Mouse (Mus musculus) adrenal gland, postnatal 25 days (tissue): ENCODE measurements at regions not wholly inside any gene's neighbourhood (a gene's known extent, or its start where the extent isn't known, plus 50 kb on each side); places are given as distances from the start of the nearest gene placed in this dataset.

Experiments
- DNase-seq: peaks from one replicate; pipeline ENCODE4 v3.0.0; 2021; ENCODE audit warnings: mixed read lengths

- DNase-seq, result no peak
These were observed 329.7 kb upstream of the G2e3 start for GRCm38 (mm10) chr12:51018185-51018584.

- no peak for DNase-seq
These were observed 331.8 kb upstream of the G2e3 start for GRCm38 (mm10) chr12:51016081-51016480.

GRCm38 (mm10) chr12:51009644-51010043 is 338.2 kb upstream of the G2e3 start:
- DNase-seq, result no peak

- no peak for DNase-seq
These were observed 345.9 kb upstream of the G2e3 start for GRCm38 (mm10) chr12:51001722-51002592.

DNA sequence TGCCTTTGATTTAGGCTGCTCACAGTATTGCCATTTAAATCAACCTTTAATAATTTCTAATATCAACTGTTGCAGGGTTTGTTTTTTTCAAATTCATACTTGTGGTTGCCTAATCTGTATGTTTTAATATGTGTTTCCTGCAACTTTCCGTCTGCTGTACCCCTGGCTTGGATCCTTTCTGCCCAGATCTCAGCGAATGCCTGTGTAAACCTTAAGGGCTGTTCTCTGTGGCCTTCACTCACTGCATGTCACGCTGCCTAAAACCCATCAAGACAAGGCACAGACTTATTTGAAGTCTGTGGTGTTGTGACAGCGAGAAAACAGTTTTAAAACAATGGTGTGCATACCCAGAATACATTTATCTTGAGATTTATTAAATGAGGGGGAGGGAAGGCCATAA is 346.8 kb upstream of the G2e3 start:
- no peak for DNase-seq

GRCm38 (mm10) chr12:51000281-51001075 is 347.4 kb upstream of the G2e3 start:
- no peak for DNase-seq

DNA sequence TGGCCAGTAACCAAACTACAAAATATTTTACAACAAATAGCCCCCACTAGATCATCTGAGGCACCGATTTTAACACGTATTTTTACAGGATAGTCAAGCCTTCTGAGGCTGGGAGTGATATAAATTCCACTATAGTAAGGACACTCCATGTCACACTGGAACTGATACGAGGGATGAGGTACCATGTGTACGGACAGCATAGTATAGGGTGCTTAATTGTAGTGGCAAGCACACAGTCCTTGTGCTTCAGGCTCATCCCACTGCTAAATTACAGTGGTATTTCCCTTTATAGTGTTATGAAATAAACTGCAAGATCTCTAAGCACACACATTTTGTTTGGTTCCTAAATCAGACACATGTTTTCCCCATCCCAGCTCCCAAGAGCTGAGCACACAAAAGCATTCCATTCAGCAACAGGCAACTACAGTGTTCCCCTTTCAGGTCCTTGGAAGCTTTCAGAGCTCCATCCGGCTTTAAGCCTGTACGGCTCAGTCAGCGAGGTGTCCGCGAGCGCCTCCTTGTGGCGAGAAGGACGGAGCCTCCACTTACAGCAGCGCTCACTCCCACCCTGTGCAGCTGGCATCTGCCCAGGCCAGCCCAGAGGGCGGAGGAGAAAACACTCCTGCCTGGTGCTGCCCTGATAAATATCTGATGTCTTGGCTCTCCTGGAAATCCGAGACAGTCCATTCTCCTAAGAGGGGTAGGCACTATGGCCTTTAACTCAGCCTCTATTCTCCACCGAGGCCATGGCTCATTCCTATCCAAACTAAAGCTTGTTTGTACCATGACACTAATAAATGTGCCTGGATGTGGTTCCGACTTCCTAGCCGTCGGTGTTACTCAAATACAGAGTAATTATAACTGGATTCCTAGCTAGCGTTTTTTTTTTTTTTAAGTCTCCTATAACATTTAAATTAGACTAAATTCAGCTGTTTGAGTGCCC is 348.3 kb upstream of the G2e3 start:
- peak; percentile 74 for DNase-seq

- DNase-seq, result no peak
These were observed 346.8 kb upstream of the Prkd1 start for GRCm38 (mm10) chr12:50995664-50996063.

DNA sequence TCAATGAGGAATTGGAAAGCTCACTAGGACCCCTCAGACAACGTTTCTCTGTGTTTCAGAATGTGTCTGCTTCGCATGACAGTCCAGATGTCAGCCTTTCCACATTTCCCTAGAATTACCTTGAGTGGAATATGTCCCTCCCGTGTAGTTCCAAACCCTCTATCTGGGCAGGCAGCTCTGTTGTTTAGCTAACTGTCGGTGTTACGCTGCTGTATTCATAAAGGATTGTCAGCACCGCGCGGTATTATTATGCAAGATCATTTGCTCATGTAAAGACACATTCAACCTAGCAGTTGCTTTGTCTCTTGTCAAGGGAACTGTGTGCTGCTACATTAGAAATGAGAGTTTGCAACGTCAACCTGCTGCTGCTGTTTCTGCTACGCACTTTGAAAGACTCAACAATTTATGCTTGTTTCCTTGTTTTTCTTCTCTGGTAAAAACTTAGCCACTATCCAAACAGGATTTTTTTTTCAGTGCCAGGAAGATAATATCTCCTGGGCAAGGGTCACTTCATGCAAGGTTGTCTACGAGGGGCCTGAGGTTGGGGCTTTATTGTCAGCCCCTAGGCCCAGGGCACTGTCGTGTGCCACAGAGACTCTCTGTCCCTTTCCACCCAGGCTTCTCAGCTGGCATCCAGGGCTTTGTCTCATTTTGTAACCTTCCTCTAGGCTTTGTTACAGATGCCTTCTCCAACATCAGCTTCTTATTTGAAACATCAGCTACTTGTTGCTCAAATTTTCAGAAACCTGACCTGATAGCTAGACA is 340.8 kb upstream of the Prkd1 start:
- no peak for DNase-seq

- no peak for DNase-seq
These were observed 332.4 kb upstream of the Prkd1 start for GRCm38 (mm10) chr12:50981318-50981717.

DNA sequence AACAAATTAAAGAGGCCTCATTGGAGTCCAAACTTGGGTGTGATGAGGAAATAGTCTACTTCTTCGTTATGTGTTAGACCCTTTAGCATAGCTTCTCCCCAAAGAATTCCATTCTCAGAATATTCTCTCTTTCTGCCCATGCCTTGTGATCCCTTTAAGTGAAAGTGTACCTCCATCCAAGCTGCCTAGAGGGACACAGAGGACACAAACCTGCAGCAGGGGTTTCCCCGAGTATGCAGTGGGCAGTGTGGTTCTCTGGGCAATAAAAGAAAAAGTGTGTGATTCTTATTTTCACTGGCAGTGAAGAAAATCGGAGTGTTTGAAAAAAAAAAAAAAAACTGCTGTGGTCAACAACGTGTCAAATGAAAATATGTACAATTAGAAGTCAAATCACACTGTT is 331.9 kb upstream of the Prkd1 start:
- no peak for DNase-seq

GRCm38 (mm10) chr12:50970759-50971122 is 321.8 kb upstream of the Prkd1 start:
- no peak for DNase-seq

DNA sequence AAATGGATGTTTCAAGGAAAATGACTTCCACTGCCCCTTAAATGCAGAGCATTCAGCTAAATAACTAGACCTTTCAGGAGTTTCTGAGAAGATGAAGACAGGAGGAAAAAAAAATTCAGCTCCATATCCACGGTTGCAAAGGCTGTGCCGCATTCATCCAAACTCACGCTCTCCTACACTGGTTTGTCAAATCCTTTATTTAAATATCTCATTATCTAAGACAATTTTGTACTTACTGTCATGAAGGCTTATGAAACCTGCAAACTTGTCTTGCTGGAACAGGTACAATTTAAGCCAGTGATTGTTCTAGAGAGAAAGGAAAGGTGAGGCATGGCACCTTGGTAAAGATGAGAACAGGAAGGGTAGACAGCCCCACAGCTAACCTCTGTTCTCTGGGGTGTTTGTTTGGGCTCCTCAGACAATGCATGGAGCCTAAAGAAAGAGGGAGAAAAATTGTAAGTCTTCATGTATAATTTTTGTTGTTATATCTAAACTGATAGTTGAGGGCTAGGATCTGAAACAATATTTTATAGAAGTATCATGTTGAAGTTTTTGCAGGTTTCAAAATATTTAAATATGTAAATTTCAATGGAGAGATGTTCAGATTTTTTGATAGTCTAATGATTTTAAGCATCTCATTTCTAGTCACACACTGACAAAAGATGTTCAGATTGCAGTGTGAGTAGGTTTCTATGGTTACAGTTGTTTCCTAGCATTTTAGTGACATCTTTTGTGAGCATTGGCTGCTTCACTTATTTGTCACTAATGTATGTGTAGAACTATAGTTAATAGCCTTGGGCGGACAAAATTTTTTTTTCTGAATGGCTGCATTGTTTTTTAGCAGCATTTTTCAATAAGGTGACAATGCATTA is 321.2 kb upstream of the Prkd1 start:
- no peak for DNase-seq

DNA sequence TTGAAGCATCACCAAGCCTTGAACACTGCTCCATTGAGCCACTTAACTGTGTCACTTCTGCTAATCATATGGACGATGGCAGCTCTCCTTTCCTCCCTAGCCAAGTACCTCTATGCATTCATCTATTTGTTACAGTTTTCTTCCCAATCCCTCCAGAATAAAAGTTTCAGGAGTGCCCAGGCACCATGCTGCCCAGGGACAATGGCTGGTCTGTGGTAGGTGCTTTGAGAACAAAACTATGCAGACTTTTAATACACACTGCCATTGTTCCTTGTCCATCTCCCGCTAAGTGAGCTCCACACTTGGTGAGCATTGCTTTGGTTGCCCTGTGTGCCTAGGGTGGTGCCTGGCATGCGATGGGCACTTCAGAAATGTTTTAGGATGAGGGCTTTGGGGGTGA is 320.5 kb upstream of the Prkd1 start:
- DNase-seq, result no peak

GRCm38 (mm10) chr12:50967168-50967810 is 318.4 kb upstream of the Prkd1 start:
- no peak for DNase-seq

- no peak for DNase-seq
These were observed 305.1 kb upstream of the Prkd1 start for GRCm38 (mm10) chr12:50953971-50954370.

DNA sequence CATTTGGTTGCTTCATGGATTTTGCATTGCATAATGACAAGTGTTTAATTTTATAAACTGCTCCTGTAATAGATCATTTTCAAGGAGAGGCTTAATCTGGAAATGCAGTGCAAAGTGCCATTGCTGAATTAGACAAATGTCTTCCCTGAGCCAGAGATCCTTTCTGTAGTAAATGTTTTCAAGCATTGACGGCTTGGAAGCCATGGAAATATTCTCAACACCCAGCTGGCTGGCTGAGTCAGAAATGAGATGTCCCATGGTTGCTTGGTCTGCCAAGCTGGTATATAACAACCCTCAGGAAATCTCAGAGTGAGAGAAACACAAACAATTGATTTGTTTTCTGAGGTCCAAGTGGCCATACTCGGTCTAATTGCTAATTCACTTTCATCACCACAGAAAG is 298.1 kb upstream of the Prkd1 start:
- DNase-seq, result no peak

GRCm38 (mm10) chr12:50943741-50944521 is 295.0 kb upstream of the Prkd1 start:
- peak; percentile 41 for DNase-seq

DNA sequence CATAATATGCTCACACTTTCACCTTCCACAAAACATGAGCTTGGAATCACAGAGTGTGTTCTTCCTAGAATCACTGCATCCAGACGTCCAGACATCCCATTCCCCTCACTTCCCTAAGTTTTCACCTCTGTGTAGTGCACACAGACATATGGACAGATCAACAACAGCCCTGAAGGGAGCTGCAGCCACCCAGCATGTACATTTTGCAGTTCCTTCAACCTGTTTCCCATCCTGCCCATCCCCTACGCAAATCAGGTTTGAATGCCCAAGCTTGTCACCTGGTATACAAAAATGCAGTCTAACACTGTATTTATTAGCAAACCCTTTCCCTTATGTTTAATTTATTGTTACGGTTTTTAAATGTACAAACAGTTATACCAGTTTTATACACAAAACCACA is 294.4 kb upstream of the Prkd1 start:
- no peak for DNase-seq
